Mouse (Mus musculus): ENCODE measurements around the gene Reep1. TPM values are rescaled to one million over a fixed set of nuclear protein-coding genes. Genes with fewer than 3 reads are reported as not detected.

Gene Reep1
- 17.2 and 18.7 TPM in 2 replicates for polyA plus RNA-seq (2015; fragmentation: Nextera tagmentation; extraction: Ambion mirVana)

DNA sequence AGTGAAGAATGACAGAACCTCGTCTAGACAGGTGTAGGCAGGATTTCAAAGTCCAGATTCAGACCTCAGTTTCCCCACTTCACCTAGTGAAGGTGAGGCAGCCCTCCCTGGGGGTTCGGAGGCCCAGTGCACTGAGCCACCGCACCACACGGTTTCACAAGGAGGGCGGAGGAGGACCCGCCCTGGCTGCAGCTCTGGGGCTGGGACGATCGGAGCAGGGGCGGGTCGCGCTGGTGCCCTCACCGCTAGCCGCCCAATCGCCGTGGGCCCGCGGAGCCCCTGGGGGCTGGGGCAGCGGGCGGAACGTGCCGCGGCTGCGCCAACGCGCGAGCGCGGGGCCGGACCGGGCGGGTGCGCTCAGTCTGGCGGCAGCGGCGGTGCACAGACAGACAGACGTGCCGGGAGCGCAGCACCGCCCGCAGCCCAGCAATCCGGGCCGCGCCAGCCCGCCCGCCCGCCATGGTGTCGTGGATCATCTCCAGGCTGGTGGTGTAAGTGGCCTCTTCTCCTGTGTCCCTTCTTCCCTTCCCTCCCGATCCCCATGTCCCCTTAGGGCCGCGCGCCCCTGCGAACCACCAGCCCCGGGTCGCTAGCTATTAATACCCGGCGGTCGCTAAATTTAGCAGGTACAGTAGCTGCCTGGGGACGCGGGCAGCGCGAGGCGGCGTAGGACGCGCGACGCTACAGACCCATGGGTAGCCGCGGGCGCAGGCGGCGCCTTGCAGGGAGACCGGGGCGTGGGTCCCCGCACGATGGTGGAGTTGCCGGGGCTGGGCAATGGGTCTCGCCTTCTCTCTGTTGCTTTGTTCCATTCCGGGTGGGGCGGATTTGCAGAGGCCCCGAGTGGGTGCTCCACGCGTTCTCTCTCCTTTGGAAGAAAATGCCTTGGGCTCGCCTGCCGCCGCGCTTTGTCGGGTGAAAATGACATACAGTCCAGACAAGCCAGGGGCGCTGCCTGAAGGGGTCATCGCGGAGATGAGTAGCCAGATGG is at the start of gene Reep1:
Gene Reep1 (plus strand): TSS at position 51 of the 991 bp plus-strand sequence.
- Histone ChIP-seq H3K27me3 (peaks cover 21% of the 10 kb centered on the region), H3K9ac (peak within 1 kb of the TSS; percentile 18), H3K4me2 (replicated peaks) (peak within 1 kb of the TSS; percentile 85), H3K27ac (replicated peaks) (no peak within 1 kb of the TSS), H3K4me3 (replicated peaks) (peak within 1 kb of the TSS; percentile 56), H3K9me3 (replicated peaks) (no peaks in the 10 kb centered on the region), H3K36me3 (no peaks in the 10 kb centered on the region), H3K4me1 (peaks cover 7% of the 10 kb centered on the region; the same call in 1 of the 2 replicates)
- WGBS: under 1% methylated on average over 87 of the region's 91 CpGs
- ATAC-seq (ENCODE audit: insufficient number of reproducible peaks, low FRiP score, low TSS enrichment, low read depth): peak; percentile 89

DNA sequence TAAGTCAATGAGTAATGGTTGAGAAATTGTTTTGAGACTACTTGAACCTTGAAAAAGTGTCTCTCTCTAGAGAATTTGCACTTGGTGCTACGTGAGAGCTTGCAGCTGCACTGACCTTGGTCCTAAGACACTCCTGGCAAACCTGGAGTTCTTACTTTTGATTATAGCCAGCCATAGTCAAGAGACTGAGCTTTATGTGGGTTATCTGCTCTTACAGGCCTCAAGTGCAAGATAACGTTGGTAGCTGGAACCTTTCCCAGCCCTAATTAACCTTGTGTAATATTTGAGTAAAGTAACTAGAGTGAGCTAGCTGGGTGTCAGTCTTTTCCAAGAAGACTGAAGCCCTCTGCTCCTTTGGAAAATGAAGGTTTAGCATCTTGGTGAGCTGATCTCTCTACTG is 49.1 kb upstream of the Reep1 start:
- H3K4me2 ChIP-seq (replicated peaks): no peak overlapping the region
- H3K27me3 ChIP-seq: no peaks in the 10 kb centered on the region; the same call in 1 of the 2 replicates
- no peak overlapping the region for H3K27ac ChIP-seq (replicated peaks)
- H3K9me3 ChIP-seq (replicated peaks): no peaks in the 10 kb centered on the region
- ATAC-seq (ENCODE audit: insufficient number of reproducible peaks, low FRiP score, low TSS enrichment, low read depth): no peak
- no peak overlapping the region for H3K4me3 ChIP-seq (replicated peaks)
- H3K4me1 ChIP-seq: no peaks in the 10 kb centered on the region
- 54% methylated on average over 2 of the region's 2 CpGs for WGBS
- no peak overlapping the region for H3K9ac ChIP-seq
- no peaks in the 10 kb centered on the region for H3K36me3 ChIP-seq

DNA sequence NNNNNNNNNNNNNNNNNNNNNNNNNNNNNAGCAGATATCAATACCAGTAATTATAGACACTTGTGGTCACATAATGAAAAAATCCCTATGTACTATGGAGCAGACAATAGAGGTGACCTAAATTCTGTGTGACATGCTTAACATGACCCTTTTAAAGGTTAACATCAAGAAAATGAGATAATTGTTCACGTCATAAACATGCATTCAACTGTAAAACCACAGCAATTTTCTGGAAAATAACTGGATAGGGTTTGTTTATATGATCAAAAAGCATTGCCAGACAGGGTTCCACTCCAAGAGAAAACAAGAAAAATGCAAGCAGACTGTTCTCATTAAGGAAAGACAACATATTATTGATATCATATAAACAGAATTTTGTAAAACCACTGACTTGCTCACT is 42.9 kb upstream of the Reep1 start:
- Histone ChIP-seq H3K36me3 (no peaks in the 10 kb centered on the region), H3K9ac (no peak overlapping the region), H3K27ac (replicated peaks) (no peak overlapping the region), H3K9me3 (replicated peaks) (0 out of 2 replicates have a peak, but pooled peaks cover 3% of the 10 kb centered on the region), H3K4me2 (replicated peaks) (no peak overlapping the region), H3K4me3 (replicated peaks) (no peak overlapping the region), H3K4me1 (no peaks in the 10 kb centered on the region), H3K27me3 (no peaks in the 10 kb centered on the region; the same call in 1 of the 2 replicates)
- WGBS: 25% methylated on average over 1 of the region's 1 CpGs
- no peak for ATAC-seq (ENCODE audit: insufficient number of reproducible peaks, low FRiP score, low TSS enrichment, low read depth)

DNA sequence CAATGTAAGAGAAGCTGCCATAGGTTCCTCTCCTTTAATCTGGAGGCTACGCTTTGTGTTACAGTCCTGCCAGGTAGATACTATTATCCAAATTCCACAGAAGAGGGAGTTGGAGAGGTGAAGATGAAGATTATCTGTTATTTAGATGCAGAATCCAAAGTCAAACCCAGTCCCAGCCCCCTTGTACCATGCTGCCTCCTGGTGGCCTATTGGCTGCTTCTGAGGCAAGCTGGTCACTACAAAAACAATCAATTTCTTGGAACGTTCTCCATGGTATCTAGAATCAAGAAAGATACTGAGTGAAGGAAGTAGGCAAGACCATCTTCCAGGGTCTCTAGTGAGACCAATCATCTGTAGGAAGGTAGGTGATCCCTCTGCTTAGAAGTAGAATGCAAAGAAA is 34.2 kb upstream of the Reep1 start:
- no peak for ATAC-seq (ENCODE audit: insufficient number of reproducible peaks, low FRiP score, low TSS enrichment, low read depth)
- H3K27ac ChIP-seq (replicated peaks): no peak overlapping the region
- 72% methylated on average over 2 of the region's 2 CpGs for WGBS
- no peak overlapping the region for H3K4me3 ChIP-seq (replicated peaks)
- no peak overlapping the region for H3K4me2 ChIP-seq (replicated peaks)
- no peak overlapping the region for H3K9ac ChIP-seq
- H3K27me3 ChIP-seq: no peaks in the 10 kb centered on the region
- no peaks in the 10 kb centered on the region for H3K4me1 ChIP-seq
- H3K9me3 ChIP-seq (replicated peaks): 0 out of 2 replicates have a peak, but pooled peaks cover 2% of the 10 kb centered on the region
- no peaks in the 10 kb centered on the region for H3K36me3 ChIP-seq

DNA sequence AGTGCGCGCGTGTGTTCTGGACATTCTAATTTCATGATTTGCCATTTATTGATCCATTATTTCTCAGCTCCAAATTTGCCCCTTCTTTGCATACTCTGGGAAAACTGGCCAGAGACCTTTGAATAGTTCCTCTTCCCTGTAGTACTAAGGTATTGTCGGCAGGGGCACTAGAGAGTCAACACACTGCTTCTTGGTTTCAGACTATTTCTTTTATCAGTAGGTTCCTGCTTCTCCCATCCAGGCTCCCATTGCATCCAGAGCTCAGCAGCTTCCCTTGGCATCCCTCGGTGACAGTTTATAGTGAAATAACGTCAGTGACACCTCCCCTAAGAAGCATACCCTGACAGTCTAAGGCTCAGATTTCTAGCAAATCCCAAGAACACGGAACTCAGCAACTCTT is 28.5 kb upstream of the Reep1 start:
- no peak overlapping the region for H3K4me3 ChIP-seq (replicated peaks)
- H3K4me1 ChIP-seq: no peaks in the 10 kb centered on the region
- no peak overlapping the region for H3K4me2 ChIP-seq (replicated peaks)
- 66% methylated on average over 7 of the region's 7 CpGs for WGBS
- H3K9ac ChIP-seq: no peak overlapping the region
- H3K9me3 ChIP-seq (replicated peaks): no peaks in the 10 kb centered on the region
- no peaks in the 10 kb centered on the region for H3K27me3 ChIP-seq
- ATAC-seq (ENCODE audit: insufficient number of reproducible peaks, low FRiP score, low TSS enrichment, low read depth): no peak
- H3K36me3 ChIP-seq: no peaks in the 10 kb centered on the region
- H3K27ac ChIP-seq (replicated peaks): no peak overlapping the region

DNA sequence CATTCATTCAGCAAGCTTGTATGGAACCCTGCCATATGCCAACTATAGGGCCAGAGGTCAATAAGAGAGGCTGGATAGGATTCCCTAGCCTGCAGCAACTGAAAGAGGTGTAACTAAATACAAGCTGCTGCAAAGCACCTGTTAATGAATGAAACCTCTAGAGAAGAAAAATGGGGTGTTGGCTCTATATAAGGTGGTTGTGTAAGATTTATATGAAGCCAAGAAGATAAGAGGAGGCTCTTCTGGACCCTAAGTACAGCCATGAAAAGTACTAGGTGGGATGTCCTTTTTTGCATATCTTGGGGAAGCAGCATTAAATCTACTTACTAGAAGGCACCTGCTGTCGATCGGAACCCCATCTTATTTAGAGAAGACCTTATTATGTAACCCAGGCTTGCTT is 12.2 kb upstream of the Reep1 start:
- Histone ChIP-seq H3K4me3 (replicated peaks) (no peak overlapping the region), H3K36me3 (no peaks in the 10 kb centered on the region), H3K9ac (no peak overlapping the region), H3K27me3 (no peaks in the 10 kb centered on the region), H3K4me2 (replicated peaks) (no peak overlapping the region), H3K4me1 (no peaks in the 10 kb centered on the region), H3K27ac (replicated peaks) (no peak overlapping the region), H3K9me3 (replicated peaks) (no peaks in the 10 kb centered on the region)
- WGBS: 94% methylated on average over 2 of the region's 2 CpGs
- ATAC-seq (ENCODE audit: insufficient number of reproducible peaks, low FRiP score, low TSS enrichment, low read depth): no peak

DNA sequence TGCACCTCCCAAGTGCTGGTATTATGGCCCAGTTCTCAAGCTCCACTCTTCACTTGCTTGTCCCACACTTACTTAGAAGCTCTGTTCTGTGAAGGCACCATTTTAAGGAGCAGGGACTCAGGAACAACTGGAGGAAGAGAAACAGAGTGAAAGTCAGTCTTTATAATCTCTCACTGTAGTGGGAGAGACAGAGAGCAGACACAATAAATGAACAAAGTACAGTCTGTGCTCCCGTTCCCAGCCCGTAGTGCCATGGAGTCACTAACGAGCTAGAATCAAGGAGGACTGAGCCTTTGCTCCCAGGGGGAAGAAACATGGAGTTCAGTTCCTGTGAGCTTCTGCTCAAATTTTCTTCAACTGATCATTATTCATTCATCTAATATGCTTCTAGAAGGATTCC is 11.8 kb upstream of the Reep1 start:
- H3K4me1 ChIP-seq: no peaks in the 10 kb centered on the region
- H3K4me3 ChIP-seq (replicated peaks): no peak overlapping the region
- H3K9ac ChIP-seq: no peak overlapping the region
- no peaks in the 10 kb centered on the region for H3K36me3 ChIP-seq
- 58% methylated on average over 3 of the region's 3 CpGs for WGBS
- no peak for ATAC-seq (ENCODE audit: insufficient number of reproducible peaks, low FRiP score, low TSS enrichment, low read depth)
- no peaks in the 10 kb centered on the region for H3K27me3 ChIP-seq
- no peaks in the 10 kb centered on the region for H3K9me3 ChIP-seq (replicated peaks)
- no peak overlapping the region for H3K4me2 ChIP-seq (replicated peaks)
- no peak overlapping the region for H3K27ac ChIP-seq (replicated peaks)

DNA sequence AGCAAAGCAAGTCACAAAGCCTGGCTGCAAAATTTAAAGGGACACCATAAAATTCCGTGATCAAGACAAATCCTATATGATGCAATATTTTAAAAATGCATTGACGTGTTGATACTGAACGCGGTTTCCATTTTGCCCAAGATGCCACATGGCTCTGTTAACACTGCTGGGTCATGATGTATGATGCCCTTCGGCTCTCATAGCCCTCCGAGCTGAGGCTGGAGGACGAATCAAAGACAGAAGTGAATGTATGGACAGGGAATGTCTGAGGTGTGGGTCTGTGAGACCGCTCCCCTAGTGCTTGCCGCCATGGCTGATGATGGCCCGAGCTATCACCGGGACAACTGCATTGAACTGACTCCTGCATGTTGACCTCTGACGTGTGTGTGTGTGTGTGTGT is 490 bp upstream of the Reep1 start:
- H3K9me3 ChIP-seq (replicated peaks): no peaks in the 10 kb centered on the region
- WGBS: 81% methylated on average over 12 of the region's 12 CpGs
- ATAC-seq (ENCODE audit: insufficient number of reproducible peaks, low FRiP score, low TSS enrichment, low read depth): no peak
- H3K27me3 ChIP-seq: peaks cover 21% of the 10 kb centered on the region
- no peak overlapping the region for H3K9ac ChIP-seq
- no peak overlapping the region for H3K4me2 ChIP-seq (replicated peaks)
- H3K27ac ChIP-seq (replicated peaks): no peak overlapping the region
- no peak overlapping the region for H3K4me3 ChIP-seq (replicated peaks)
- H3K36me3 ChIP-seq: no peaks in the 10 kb centered on the region
- peaks cover 7% of the 10 kb centered on the region; the same call in 1 of the 2 replicates for H3K4me1 ChIP-seq

DNA sequence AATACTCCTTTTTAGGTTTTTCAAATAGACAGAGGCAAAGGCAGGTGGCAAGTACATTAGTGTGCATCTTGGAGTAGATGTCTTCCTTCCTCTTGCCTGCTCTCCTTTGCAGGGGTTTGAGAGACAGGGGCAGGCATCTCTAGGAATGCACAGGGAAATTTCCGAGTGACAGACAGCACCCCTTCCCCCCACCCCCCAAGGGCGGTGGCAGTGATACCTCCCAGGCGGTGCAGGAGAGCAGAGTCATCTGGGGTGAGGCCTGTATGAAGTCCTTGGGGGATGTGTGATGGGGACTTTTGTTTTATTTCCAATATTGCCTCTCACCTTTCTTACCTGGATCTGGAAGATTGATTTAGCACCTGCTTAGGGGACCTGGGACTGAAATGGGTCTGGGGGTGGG is 1.2 kb downstream of the Reep1 start:
- H3K4me3 ChIP-seq (replicated peaks): peak overlapping the region; percentile 56
- peaks cover 7% of the 10 kb centered on the region; the same call in 1 of the 2 replicates for H3K4me1 ChIP-seq
- 6% methylated on average over 3 of the region's 3 CpGs for WGBS
- no peaks in the 10 kb centered on the region for H3K36me3 ChIP-seq
- H3K9me3 ChIP-seq (replicated peaks): no peaks in the 10 kb centered on the region
- ATAC-seq (ENCODE audit: insufficient number of reproducible peaks, low FRiP score, low TSS enrichment, low read depth): no peak
- H3K9ac ChIP-seq: peak overlapping the region; percentile 18
- H3K4me2 ChIP-seq (replicated peaks): peak overlapping the region; percentile 85
- H3K27me3 ChIP-seq: peaks cover 21% of the 10 kb centered on the region
- no peak overlapping the region for H3K27ac ChIP-seq (replicated peaks)

DNA sequence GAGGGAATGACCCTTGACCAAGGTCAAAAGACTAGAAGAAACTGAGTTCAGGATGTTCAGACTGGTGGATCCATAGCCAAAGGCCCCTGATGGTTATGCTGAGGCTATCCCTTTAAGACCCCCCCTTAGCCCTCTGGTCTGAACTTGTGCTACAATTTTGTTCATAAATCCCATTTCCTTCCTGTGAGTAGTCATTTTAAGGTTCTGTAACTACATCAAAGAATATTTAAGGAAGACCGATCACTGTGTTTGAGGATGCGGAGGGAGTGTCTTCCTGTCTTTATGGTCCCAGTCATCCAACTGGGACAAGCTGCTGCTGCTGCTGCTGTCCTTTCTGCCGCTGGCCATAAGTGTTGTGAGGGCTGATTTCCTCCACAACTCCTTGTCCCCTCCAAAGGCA is 3.0 kb downstream of the Reep1 start:
- 84% methylated on average over 3 of the region's 3 CpGs for WGBS
- Histone ChIP-seq H3K4me3 (replicated peaks) (no peak overlapping the region), H3K27ac (replicated peaks) (no peak overlapping the region), H3K4me2 (replicated peaks) (no peak overlapping the region), H3K4me1 (peaks cover 11% of the 10 kb centered on the region; the same call in 1 of the 2 replicates), H3K9ac (no peak overlapping the region), H3K27me3 (peaks cover 21% of the 10 kb centered on the region), H3K9me3 (replicated peaks) (no peaks in the 10 kb centered on the region), H3K36me3 (no peaks in the 10 kb centered on the region)
- ATAC-seq (ENCODE audit: insufficient number of reproducible peaks, low FRiP score, low TSS enrichment, low read depth): no peak

DNA sequence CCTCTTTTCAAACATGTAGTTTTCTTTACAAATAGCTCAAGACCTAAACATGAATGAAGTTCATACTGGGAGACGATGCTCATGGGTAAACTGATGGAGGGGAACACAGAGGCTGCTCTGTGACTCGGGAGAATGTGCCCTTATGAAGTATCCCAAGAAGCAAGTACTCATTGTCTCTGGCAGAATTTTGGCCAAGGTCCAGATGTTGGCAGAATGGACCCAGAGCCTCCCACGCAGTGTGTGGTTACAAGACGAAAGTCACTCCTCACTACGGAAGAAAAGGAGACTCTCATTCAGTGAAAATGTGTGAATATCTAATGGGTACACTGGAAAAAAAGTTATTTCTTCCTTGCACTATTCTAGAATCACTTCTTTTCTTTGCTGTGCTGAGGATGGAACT is 3.8 kb downstream of the Reep1 start:
- H3K36me3 ChIP-seq: no peaks in the 10 kb centered on the region
- no peak overlapping the region for H3K9ac ChIP-seq
- no peaks in the 10 kb centered on the region for H3K9me3 ChIP-seq (replicated peaks)
- no peak overlapping the region for H3K4me3 ChIP-seq (replicated peaks)
- H3K27ac ChIP-seq (replicated peaks): no peak overlapping the region
- H3K4me2 ChIP-seq (replicated peaks): no peak overlapping the region
- WGBS: 73% methylated on average over 5 of the region's 5 CpGs
- no peak for ATAC-seq (ENCODE audit: insufficient number of reproducible peaks, low FRiP score, low TSS enrichment, low read depth)
- H3K4me1 ChIP-seq: peaks cover 12% of the 10 kb centered on the region; the same call in 1 of the 2 replicates
- peaks cover 21% of the 10 kb centered on the region for H3K27me3 ChIP-seq
